Mouse (Mus musculus) forebrain, embryonic 11.5 days (tissue): ENCODE measurements around the gene Lin7a. TPM values are rescaled to one million over a fixed set of nuclear protein-coding genes. Genes with fewer than 3 reads are reported as not detected.

Source experiments
- polyA plus RNA-seq: library from polyadenylated mRNA; unstranded; fragments of >200 nt; fragmentation: Nextera tagmentation; extraction: Ambion mirVana; gene quantifications from 2 replicates; pipeline ENCODE4 v1.2.1, GENCODE M21; 2014

The Lin7a gene
- polyA plus RNA-seq, 1 experiment from 2014 or later, result 3.6 TPM

Other genes with a start within 250 kb of the Lin7a start
- gene Acss3, start 148.0 kb upstream of the Lin7a start, polyA plus RNA-seq, result 2.8 and 3.4 TPM in 2 replicates
- gene Myf5, start 214.4 kb downstream of the Lin7a start, polyA plus RNA-seq, result not detected in 2 replicates
- not detected in 2 replicates for gene Myf6, start 223.1 kb downstream of the Lin7a start, polyA plus RNA-seq